Mouse (Mus musculus) lung, postnatal 0 days (tissue): ENCODE measurements around the gene Sh3bp2.

ENCODE experiments used
- CTCF ChIP-seq: IDR thresholded peaks from 2 replicates; pipeline ENCODE4 v1.5.1; 2016; ENCODE audit warnings: antibody characterized with exemption, mild to moderate bottlenecking
- EP300 ChIP-seq: IDR thresholded peaks from 2 replicates; pipeline ENCODE4 v1.6.1; 2016; ENCODE audit warnings: antibody characterized with exemption, mild to moderate bottlenecking, control low read depth

DNA sequence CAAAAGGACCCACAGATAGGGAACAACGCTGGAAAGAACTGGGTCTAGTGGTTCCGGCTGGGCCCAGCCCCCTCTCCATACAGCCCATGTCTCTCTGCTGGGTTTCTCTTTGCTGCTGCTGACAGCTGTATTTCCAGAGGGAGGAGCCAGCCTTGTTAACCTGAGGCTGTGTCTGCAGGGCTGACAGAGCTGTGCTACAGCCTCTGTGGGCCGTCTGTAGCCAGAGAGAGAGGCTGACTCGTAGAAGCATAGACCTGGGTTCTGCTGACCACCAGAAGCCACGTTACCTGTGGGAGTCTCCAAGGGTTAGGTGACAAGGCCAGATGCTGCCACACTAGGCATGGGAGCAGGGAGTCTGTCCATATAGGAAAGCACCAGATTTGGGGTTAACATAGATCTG lies 7.4 kb downstream of the Sh3bp2 start:
- no peak for TF ChIP-seq CTCF
- TF ChIP-seq EP300, result no peak
